Mouse (Mus musculus) left cerebral cortex, adult 6 months (tissue): ENCODE results near the gene Olfr1126. TPM values are rescaled to one million over a fixed set of nuclear protein-coding genes. Genes with fewer than 3 reads are reported as not detected.

Experiments
- long read RNA-seq, 2 experiments: library from polyadenylated mRNA; unstranded; transcript quantifications; one replicate each; pipeline ENCODE4 v2.0.0; 2019 to 2020
- polyA plus RNA-seq: library from polyadenylated mRNA; unstranded; fragments of <200 nt; fragmentation: Nextera tagmentation; gene quantifications from 2 replicates; pipeline ENCODE4 v1.2.3, GENCODE M21; 2021

Gene Olfr1126
- polyA plus RNA-seq, result not detected in 2 replicates
- long read RNA-seq, experiment 1, result 0 reads
- long read RNA-seq, experiment 2, result 0 reads

DNA sequence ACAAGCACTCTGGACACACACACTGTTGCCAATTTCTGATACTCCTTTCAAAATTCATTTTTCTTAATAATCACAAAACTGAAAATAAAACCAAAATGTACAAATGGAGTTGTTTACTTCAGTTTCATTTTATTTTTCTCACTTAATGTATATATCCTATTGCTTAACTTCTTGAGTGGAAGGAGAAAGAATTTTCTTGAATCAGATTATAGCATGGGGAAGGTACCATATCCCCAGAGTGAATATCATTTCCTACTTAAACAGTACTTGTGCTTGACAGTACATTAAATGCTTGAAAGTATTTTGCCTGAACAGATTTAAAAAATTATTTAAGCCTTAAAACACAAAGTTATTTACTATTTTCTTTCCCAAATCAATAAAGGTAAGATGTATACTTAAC is at the start of gene Olfr1126:
Gene Olfr1126, plus strand, starts transcription at position 301 of the 400 bp plus-strand sequence.

DNA sequence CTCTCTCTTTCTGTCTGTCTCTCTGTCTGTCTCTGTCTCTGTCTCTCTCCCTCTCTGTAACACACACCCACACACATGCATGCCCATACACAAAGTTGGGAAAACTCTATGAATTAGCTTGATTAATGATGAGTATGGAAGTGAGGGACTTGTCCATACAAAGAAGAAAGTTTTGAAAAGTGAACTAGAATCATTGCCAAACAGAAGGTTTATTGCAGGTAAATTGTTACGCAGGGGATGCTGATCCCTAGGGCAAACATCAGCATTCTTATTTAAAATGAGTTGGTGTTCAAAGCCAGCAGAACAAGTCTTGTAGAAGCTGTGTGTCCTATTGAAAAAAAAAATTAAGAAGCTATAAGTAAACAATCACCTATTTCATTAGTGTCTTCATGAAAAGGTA is 37.4 kb upstream of the Olfr1126 start, which contains the start of gene Olfr1123:
Gene Olfr1123, plus strand, starts transcription at position 301 of the 400 bp plus-strand sequence.

DNA sequence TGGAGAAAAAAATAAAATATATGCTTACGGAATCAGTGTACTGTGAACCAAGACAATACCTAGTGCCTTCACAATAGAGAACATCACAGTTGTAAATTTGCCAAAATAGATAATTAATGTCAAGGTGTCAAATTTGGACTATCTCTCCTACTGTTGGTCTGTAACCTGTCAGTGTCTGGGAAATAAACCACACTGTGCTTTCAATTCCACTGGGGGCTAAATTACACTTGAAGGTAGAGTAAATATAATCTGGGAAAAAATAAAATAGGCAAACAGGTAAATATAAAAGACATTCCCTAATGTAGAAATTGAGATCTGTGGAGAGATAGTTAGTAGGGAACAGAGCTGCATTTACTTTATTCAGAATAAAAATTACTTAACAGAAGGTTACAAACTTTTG is 23.8 kb upstream of the Olfr1126 start, which contains the start of gene Olfr1124:
Gene Olfr1124, plus strand, starts transcription at position 301 of the 400 bp plus-strand sequence.

DNA sequence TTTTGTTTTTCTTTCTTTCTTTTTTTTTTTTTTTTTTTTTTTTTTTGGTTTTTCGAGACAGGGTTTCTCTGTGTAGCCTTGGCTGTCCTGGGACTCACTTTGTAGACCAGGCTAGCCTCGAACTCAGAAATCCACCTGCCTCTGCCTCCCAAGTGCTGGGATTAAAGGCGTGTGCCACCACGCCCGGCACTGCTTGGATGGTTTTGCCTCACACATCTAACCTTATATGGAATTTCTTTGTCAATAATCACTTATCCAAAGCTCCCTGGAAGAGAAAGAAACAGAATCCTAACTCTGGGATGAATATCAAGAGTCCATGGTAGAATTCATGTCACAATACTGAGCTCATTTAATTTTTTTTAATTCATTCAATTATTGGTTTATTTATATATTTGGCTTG is 43.2 kb downstream of the Olfr1126 start, which contains the start of gene Pramel7:
Gene Pramel7, minus strand, starts transcription at position 101 of the 400 bp plus-strand sequence.

DNA sequence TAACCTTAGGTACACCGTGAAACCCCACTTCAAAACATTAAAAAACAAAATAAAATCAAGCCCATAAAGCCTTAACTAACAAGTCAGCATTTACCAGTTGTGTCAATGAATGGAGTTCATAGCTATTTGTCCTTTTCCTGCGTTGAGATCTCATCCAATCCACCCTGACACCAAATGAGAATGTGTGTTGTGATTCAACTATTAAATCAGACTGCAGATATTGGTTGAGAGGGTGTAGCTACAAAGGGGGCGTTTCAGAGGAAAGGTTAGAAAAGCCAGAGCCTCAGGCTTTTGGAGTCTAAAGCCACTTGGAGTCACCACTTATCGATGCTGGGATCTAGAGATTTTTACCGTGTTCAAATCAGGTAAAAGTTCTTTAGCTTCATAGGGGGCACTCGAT is 52.5 kb downstream of the Olfr1126 start, which contains the start of gene Pramel6:
Gene Pramel6, plus strand, starts transcription at position 301 of the 400 bp plus-strand sequence.

Other genes starting within 250 kb of the Olfr1126 start
- gene Olfr1113, start 245.0 kb upstream of the Olfr1126 start, polyA plus RNA-seq, result not detected in 2 replicates
- gene Olfr1115, start 205.9 kb upstream of the Olfr1126 start, polyA plus RNA-seq, result not detected in 2 replicates
- gene Olfr1116, start 186.4 kb upstream of the Olfr1126 start, polyA plus RNA-seq, result not detected in 2 replicates
- not detected in 2 replicates for gene Olfr1118, start 146.4 kb upstream of the Olfr1126 start, polyA plus RNA-seq
- gene Olfr1120, start 99.1 kb upstream of the Olfr1126 start, polyA plus RNA-seq, result not detected in 2 replicates
- gene Olfr1121, start 84.1 kb upstream of the Olfr1126 start, polyA plus RNA-seq, result not detected in 2 replicates
- not detected in 2 replicates for gene Olfr1122, start 68.1 kb upstream of the Olfr1126 start, polyA plus RNA-seq
- gene Olfr1123, start 37.3 kb upstream of the Olfr1126 start, polyA plus RNA-seq, result not detected in 2 replicates
- gene Olfr1124, start 23.7 kb upstream of the Olfr1126 start, polyA plus RNA-seq, result 0.11 TPM in 2 replicates
- gene Pramel7, start 43.1 kb downstream of the Olfr1126 start, polyA plus RNA-seq, result not detected in 2 replicates
- not detected in 2 replicates for gene Pramel6, start 52.6 kb downstream of the Olfr1126 start, polyA plus RNA-seq
- gene Olfr153, start 77.8 kb downstream of the Olfr1126 start, polyA plus RNA-seq, result not detected in 2 replicates
- gene Olfr1128, start 91.6 kb downstream of the Olfr1126 start, polyA plus RNA-seq, result not detected in 2 replicates
- not detected in 2 replicates for gene Olfr1129, start 119.9 kb downstream of the Olfr1126 start, polyA plus RNA-seq
- not detected in 2 replicates for gene Olfr1130, start 152.2 kb downstream of the Olfr1126 start, polyA plus RNA-seq
- gene Olfr1131, start 173.1 kb downstream of the Olfr1126 start, polyA plus RNA-seq, result not detected in 2 replicates
- gene Olfr1132, start 183.6 kb downstream of the Olfr1126 start, polyA plus RNA-seq, result not detected in 2 replicates
- gene Olfr1133, start 193.4 kb downstream of the Olfr1126 start, polyA plus RNA-seq, result not detected in 2 replicates
- not detected in 2 replicates for gene Olfr1134, start 204.5 kb downstream of the Olfr1126 start, polyA plus RNA-seq
- not detected in 2 replicates for gene Olfr1135, start 219.7 kb downstream of the Olfr1126 start, polyA plus RNA-seq
- not detected in 2 replicates for gene Olfr1136, start 240.0 kb downstream of the Olfr1126 start, polyA plus RNA-seq